Mouse (Mus musculus) cortical plate, adult 2 months (tissue): ENCODE results near the gene Fam149a.

Experiments used
- CTCF ChIP-seq: fragments of 200-500 bp; IDR thresholded peaks from 2 replicates; pipeline ENCODE4 v1.5.1; 2011; ENCODE audit warnings: mild to moderate bottlenecking, control low read depth, low read length; ENCODE audit not compliant: insufficient read depth; ENCODE audit errors: extremely low read depth
- POLR2A ChIP-seq: fragments of 200-500 bp; IDR thresholded peaks from 2 replicates; pipeline ENCODE4 v1.6.1; 2011; ENCODE audit warnings: mild to moderate bottlenecking, low read length, control low read depth; ENCODE audit not compliant: insufficient read depth; ENCODE audit errors: extremely low read depth

GRCm38 (mm10) chr8:45305479-45305878 is 76.6 kb downstream of the Fam149a start:
- TF ChIP-seq CTCF (no peak), POLR2A (no peak)
